Mouse (Mus musculus) hindbrain, embryonic 13.5 days (tissue): ENCODE measurements around the gene 9530077C05Rik. TPM values are rescaled to one million over a fixed set of nuclear protein-coding genes. Genes with fewer than 3 reads are reported as not detected.

Experiments used
- ATAC-seq: fragments of 200-750 bp; cut with Nextera tagmentation; 2 replicates; pipeline ENCODE4 v1.8.0; 2017; ENCODE audit warnings: moderate TSS enrichment; ENCODE audit not compliant: low FRiP score
- H3K27ac ChIP-seq: fragments of 300-500 bp; sonication (generic); 2 replicates; pipeline ENCODE4 v1.5.1; 2015; ENCODE audit warnings: inconsistent platforms, mild to moderate bottlenecking, moderate library complexity
- H3K27me3 ChIP-seq: fragments of 300-500 bp; sonication (generic); 2 replicates; pipeline ENCODE4 v1.6.1; 2015; ENCODE audit warnings: mild to moderate bottlenecking, inconsistent platforms
- H3K36me3 ChIP-seq: fragments of 300-500 bp; sonication (generic); 2 replicates; pipeline ENCODE4 v1.6.1; 2015; ENCODE audit warnings: mild to moderate bottlenecking, inconsistent platforms
- H3K4me1 ChIP-seq: fragments of 300-500 bp; sonication (generic); replicated peaks from 2 replicates; pipeline ENCODE4 v1.6.1; 2015; ENCODE audit warnings: inconsistent platforms
- H3K4me2 ChIP-seq: fragments of 300-500 bp; sonication (generic); 2 replicates; pipeline ENCODE4 v1.6.1; 2015; ENCODE audit warnings: inconsistent platforms, mild to moderate bottlenecking, moderate library complexity
- H3K4me3 ChIP-seq: fragments of 300-500 bp; sonication (generic); 2 replicates; pipeline ENCODE4 v1.5.1; 2015; ENCODE audit warnings: mild to moderate bottlenecking, inconsistent platforms
- H3K9ac ChIP-seq: fragments of 300-500 bp; sonication (generic); 2 replicates; pipeline ENCODE4 v1.6.1; 2015; ENCODE audit warnings: mild to moderate bottlenecking, inconsistent platforms
- H3K9me3 ChIP-seq: fragments of 300-500 bp; sonication (generic); 2 replicates; pipeline ENCODE4 v1.6.1; 2016; ENCODE audit warnings: inconsistent platforms
- WGBS: fragments of 180-500 bp; shearing (Covaris S2); methylation state at CpG from one replicate; pipeline ENCODE4 v1.1.7; 2015; 5-methylcytosine and 5-hydroxymethylcytosine counted together
- polyA plus RNA-seq: library from polyadenylated mRNA; unstranded; fragments of >200 nt; fragmentation: Nextera tagmentation; extraction: Ambion mirVana; gene quantifications from 2 replicates; pipeline ENCODE4 v1.2.1, GENCODE M21; 2015

9530077C05Rik gene
- polyA plus RNA-seq, 1 experiment from 2014 or later = 9.1 TPM

DNA sequence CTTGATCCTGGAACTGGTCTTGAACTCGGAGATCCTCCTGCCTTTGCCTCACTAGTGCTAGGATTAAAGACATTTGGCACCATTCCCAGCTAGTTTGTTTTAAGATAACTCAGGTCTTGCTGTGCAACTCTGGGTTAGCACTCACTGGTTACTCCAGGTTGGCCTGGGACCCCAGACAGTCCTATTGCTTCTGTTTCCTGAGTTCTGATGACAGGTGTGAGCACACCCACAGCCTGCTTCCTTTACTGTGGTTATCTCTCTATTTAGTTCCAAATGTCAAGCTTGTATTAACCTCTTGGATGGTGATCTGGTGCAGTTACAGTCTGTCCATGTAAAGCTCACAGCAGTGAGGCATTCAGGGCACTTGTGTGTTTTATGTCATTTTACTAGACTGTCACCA is 12.2 kb downstream of the 9530077C05Rik start:
- no peak overlapping the region for H3K4me3 ChIP-seq
- 88% methylated on average over 1 of the region's 1 CpGs for WGBS
- no peak for ATAC-seq
- H3K4me1 ChIP-seq = no peaks in the 10 kb centered on the region
- no peaks in the 10 kb centered on the region; the same call in 1 of the 2 replicates for H3K36me3 ChIP-seq
- no peak overlapping the region for H3K4me2 ChIP-seq
- no peak overlapping the region for H3K27ac ChIP-seq
- H3K9ac ChIP-seq = no peak overlapping the region
- H3K9me3 ChIP-seq = no peaks in the 10 kb centered on the region
- no peaks in the 10 kb centered on the region for H3K27me3 ChIP-seq

DNA sequence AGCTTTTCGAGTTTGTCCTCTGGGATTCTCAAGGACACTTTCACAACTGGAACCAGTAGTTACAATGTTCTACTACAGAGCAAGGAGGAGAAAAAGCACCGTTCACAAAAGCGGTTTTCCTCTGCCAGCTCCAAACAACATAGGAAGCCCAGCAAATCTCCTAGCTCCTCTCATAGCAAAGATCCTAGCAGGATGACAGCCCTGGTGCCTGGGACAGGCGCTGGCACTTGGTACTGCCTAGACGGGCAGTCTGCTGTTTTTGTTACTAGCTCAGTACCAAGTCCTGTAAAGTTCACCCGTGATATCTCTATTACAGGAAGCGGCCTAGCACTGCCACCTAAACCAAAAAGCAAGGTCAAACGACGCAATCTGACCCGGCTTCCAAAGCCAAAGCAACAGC is 12.9 kb downstream of the 9530077C05Rik start:
- 83% methylated on average over 10 of the region's 10 CpGs for WGBS
- Histone ChIP-seq H3K27me3 (no peaks in the 10 kb centered on the region), H3K4me2 (no peak overlapping the region), H3K4me1 (no peaks in the 10 kb centered on the region), H3K27ac (no peak overlapping the region), H3K9ac (no peak overlapping the region), H3K4me3 (no peak overlapping the region), H3K9me3 (no peaks in the 10 kb centered on the region), H3K36me3 (no peaks in the 10 kb centered on the region; the same call in 1 of the 2 replicates)
- no peak for ATAC-seq

DNA sequence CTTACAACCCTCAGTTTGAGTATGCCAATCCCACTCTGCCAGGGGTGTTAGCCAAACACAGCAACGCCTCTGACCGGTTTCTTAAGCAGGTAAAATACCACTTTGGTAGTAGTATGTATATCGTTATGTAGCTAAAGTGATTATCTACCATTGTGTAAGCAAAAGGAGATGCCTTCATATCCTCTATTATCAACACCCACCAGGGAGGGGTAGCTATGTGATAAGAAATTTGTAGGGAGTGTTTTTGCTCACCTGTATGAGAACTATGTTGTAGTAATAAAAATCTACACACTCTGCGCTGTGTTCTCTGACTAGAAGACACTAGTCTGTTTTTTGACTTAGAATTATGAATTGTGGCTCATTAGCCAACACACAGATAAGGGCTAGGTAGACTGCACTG is 13.4 kb downstream of the 9530077C05Rik start:
- no peak overlapping the region for H3K27ac ChIP-seq
- 95% methylated on average over 4 of the region's 4 CpGs for WGBS
- H3K36me3 ChIP-seq = no peaks in the 10 kb centered on the region; the same call in 1 of the 2 replicates
- no peak overlapping the region for H3K4me2 ChIP-seq
- no peaks in the 10 kb centered on the region; the same call in 1 of the 2 replicates for H3K4me1 ChIP-seq
- H3K27me3 ChIP-seq = no peaks in the 10 kb centered on the region
- ATAC-seq = no peak
- no peak overlapping the region for H3K9ac ChIP-seq
- no peaks in the 10 kb centered on the region for H3K9me3 ChIP-seq
- no peak overlapping the region for H3K4me3 ChIP-seq

DNA sequence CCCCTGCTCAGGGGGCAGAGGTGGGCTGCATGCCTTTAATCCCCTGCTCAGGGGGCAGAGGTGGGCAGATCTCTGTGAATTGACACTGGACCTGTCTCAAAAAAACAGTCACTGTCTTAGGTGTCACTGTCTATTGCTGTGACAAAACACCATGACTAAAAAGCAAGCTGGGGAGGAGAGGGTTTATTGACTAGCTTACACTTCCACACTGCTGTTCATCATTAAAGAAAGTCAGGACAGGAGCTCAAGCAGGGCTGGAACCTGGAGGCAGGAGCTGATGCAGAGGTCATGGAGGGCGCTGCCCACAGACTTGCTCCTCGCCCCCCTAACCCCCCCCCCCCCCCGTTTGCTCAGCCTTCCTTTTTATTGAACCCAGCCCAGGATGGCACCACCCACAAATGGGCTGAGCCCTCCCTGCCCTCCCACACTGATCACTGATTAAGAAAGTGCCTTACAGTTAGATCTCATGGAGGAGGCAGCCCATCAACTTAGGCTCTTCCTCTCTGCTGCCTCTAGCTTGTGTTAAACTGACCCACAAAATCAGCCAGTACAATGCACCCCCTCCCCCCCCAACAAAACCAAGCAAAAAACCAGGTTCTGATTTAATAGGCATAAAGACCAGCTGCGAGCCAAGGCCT is 16.8 kb downstream of the 9530077C05Rik start:
- 34% methylated on average over 2 of the region's 4 CpGs for WGBS
- Histone ChIP-seq H3K9me3 (no peaks in the 10 kb centered on the region), H3K36me3 (peaks cover 5% of the 10 kb centered on the region), H3K27ac (no peak overlapping the region), H3K27me3 (no peaks in the 10 kb centered on the region), H3K4me3 (no peak overlapping the region), H3K4me1 (no peaks in the 10 kb centered on the region; the same call in 1 of the 2 replicates), H3K4me2 (no peak overlapping the region), H3K9ac (no peak overlapping the region)
- ATAC-seq = no peak

DNA sequence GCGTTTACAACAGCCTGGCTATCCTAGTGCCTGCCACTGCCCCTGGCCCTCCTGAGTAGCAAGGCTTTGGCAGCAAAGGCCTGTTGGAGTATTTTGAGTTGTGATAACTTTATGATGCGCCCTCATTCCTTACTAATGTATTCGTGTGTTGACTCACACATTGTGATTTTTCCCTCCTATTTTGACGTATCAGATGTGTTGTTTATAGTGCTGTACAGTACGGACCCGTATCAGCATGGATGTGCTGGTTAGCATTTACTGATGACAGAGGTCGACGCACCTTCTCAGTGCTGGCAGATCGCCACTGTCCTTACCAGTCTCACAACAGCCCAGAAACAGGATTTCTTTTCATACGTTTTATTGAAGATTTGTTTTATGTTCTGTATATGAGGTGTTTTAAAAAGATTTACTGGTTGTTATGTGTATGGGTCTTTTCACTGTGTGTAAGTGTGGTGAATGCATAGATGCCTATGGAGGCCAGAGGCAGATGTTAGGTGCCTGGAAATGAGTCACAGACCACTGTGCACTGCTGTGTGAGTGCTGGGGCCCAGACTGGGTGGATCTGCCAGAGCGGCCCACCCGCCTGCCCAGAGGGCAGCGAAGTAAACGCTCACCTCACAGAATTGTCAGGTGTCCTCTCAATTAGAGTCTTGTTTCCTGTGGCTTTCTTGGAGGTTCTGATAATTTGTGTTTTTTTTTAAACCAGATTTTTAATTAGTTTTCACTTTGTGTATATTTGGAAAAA is 17.5 kb downstream of the 9530077C05Rik start:
- H3K4me1 ChIP-seq = no peaks in the 10 kb centered on the region; the same call in 1 of the 2 replicates
- no peak overlapping the region for H3K4me3 ChIP-seq
- ATAC-seq = no peak
- peaks cover 5% of the 10 kb centered on the region for H3K36me3 ChIP-seq
- no peaks in the 10 kb centered on the region for H3K27me3 ChIP-seq
- H3K27ac ChIP-seq = no peak overlapping the region
- H3K9ac ChIP-seq = no peak overlapping the region
- WGBS = 81% methylated on average over 14 of the region's 14 CpGs
- no peaks in the 10 kb centered on the region for H3K9me3 ChIP-seq
- no peak overlapping the region for H3K4me2 ChIP-seq

DNA sequence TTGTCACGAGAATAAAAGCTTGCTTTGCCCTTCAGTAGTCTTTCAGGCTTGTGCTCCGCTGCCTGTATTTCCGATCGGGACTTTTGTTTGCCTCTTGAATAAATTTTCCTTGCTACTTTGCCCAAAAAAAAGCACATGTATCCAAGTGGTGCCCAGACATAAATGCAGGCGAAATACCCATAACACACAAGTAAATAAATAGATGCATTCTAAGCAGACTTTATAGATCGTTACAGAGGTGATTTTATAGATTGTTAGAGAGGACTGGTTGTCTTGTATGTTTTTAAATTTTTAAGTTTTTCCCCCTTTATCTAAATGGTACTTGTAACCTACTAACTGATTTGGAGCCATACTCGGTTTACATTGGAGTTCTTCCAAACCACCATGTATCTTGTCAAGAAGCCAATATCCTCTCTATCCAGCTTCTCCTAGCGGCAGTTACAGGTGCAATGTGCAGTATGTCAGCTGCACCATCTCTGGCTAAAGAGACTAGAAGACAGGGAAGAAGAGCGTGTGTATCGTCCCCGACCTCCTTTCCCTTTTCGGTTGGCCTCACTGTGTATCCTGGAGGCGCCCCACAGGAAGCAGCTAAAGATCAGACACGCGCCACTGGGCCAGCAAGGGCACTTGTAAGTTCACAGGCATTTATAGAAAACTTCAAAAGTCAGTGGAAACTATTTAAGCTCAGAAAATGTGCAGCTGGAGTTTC is 18.4 kb downstream of the 9530077C05Rik start:
- Histone ChIP-seq H3K4me2 (no peak overlapping the region), H3K4me3 (no peak overlapping the region), H3K27ac (no peak overlapping the region), H3K4me1 (no peaks in the 10 kb centered on the region; the same call in 1 of the 2 replicates), H3K36me3 (peaks cover 5% of the 10 kb centered on the region), H3K9ac (no peak overlapping the region), H3K27me3 (no peaks in the 10 kb centered on the region), H3K9me3 (no peaks in the 10 kb centered on the region)
- WGBS = 70% methylated on average over 15 of the region's 15 CpGs
- ATAC-seq = no peak

DNA sequence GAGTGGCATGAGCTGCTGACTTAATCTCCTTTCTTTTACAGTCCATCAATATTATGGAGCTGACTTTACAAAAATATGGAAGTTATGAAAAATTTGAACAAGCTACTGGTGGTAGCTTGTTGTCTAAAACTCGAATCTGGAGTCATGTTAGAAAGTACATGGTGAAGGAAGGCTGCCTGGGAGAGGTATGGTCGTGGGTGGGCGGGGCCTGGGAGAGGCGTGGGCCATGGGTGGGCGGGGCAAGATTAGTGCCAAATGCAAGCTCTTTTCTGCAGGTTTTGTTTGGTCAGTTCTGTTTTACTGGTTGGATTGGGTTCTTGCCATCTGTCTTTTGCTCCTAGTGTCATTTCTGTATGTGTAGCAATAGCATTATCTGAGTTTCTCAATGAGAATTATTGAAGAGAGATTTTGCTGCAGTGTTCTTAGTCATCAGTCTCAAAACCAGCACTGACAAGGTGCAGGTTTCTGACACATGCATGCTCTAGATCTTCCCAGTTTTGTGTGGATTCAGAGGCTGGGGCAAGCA is 19.1 kb downstream of the 9530077C05Rik start:
- no peaks in the 10 kb centered on the region for H3K27me3 ChIP-seq
- H3K4me3 ChIP-seq = no peak overlapping the region
- no peak overlapping the region for H3K4me2 ChIP-seq
- H3K27ac ChIP-seq = no peak overlapping the region
- peaks cover 10% of the 10 kb centered on the region for H3K36me3 ChIP-seq
- H3K9ac ChIP-seq = no peak overlapping the region
- no peaks in the 10 kb centered on the region for H3K9me3 ChIP-seq
- no peak for ATAC-seq
- H3K4me1 ChIP-seq = no peaks in the 10 kb centered on the region; the same call in 1 of the 2 replicates
- 40% methylated on average over 5 of the region's 5 CpGs for WGBS

DNA sequence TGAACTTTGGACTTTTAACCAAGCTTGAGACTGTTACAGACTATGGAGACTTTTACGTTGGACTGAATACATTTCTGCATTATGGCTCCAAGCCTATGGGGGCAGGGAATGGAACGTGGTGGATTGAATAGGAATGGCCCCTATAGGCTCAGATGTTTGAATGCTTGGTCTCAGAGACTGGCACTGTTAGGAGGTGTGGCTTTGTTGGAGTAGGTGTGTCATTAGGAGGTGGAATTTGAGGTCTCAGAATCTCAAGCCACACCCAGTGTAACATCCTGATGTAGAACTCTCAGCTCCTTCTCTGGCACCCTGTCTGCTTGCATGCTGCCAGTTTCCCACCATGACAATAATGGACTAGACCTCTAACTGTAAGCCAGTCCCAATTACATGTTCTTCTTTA is 21.9 kb downstream of the 9530077C05Rik start:
- 70% methylated on average over 2 of the region's 2 CpGs for WGBS
- no peaks in the 10 kb centered on the region; the same call in 1 of the 2 replicates for H3K4me1 ChIP-seq
- no peak overlapping the region for H3K4me2 ChIP-seq
- H3K4me3 ChIP-seq = no peak overlapping the region
- H3K36me3 ChIP-seq = peaks cover 15% of the 10 kb centered on the region
- H3K27ac ChIP-seq = no peak overlapping the region
- no peaks in the 10 kb centered on the region for H3K27me3 ChIP-seq
- no peak overlapping the region for H3K9ac ChIP-seq
- no peak for ATAC-seq
- H3K9me3 ChIP-seq = no peaks in the 10 kb centered on the region

DNA sequence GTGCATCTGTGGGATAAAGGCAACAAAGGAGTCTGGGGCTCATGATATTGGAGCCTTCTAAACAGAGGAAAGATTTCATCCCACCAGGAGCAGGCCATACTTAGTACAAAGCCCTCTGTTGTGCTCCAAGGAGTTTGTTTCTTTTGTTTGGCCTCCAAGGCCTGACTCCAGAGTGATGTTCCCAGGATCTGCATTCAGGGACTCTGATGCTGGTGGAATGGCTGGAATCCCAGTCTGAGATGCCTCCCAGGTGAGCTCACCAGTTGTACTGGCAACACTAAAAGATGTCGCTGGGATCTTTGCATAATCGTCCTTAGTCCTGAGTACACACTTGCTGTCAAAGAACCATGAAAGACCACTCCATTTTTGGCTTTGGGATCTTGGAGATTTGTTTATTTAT is 22.8 kb downstream of the 9530077C05Rik start:
- no peak for ATAC-seq
- peaks cover 15% of the 10 kb centered on the region for H3K36me3 ChIP-seq
- no peaks in the 10 kb centered on the region; the same call in 1 of the 2 replicates for H3K4me1 ChIP-seq
- no peak overlapping the region for H3K4me3 ChIP-seq
- no peaks in the 10 kb centered on the region for H3K9me3 ChIP-seq
- 96% methylated on average over 2 of the region's 2 CpGs for WGBS
- H3K4me2 ChIP-seq = no peak overlapping the region
- no peak overlapping the region for H3K9ac ChIP-seq
- no peaks in the 10 kb centered on the region for H3K27me3 ChIP-seq
- no peak overlapping the region for H3K27ac ChIP-seq

DNA sequence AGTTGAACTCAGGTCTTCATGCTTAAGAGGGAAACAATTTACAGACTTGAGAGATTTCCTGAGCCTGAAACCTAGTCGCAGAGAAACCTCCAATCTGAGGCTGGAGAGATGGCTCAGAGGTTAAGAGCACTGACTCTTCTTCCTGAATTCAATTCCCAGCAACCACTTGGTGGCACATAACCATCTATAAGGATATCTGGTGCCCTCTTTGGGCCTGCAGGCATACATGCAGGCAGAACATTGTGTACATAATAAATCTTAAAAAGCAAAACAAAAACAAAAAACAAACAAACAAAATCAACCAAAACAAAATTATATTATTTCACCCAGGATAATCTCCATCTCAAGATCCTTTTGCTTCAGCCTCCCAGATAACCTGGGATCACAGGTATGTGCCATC is 27.5 kb downstream of the 9530077C05Rik start:
- 86% methylated on average over 1 of the region's 1 CpGs for WGBS
- Histone ChIP-seq H3K27me3 (no peaks in the 10 kb centered on the region), H3K9ac (no peak overlapping the region), H3K9me3 (no peaks in the 10 kb centered on the region), H3K27ac (no peak overlapping the region), H3K36me3 (peaks cover 33% of the 10 kb centered on the region), H3K4me2 (no peak overlapping the region), H3K4me1 (no peaks in the 10 kb centered on the region), H3K4me3 (no peak overlapping the region)
- no peak for ATAC-seq

DNA sequence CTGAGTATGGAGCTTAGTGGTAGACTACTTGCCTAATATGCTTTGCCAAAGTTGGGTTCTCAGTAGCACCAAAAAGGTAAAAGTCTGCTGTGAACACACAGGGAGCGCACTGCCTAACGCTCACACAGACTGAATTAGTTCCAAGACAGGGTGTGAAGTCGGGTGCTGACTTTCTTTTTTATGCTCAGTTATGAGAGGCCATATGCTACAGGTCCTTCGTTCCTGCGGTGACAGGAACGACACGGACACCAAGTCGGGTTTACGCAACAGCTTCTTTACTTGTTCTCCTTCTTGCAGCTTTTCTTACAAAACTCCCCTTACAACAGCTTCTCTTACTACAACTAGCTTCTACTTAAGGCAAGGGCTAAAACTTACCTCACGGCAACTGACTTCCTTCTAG is 31.8 kb downstream of the 9530077C05Rik start:
- H3K9me3 ChIP-seq = no peaks in the 10 kb centered on the region
- no peaks in the 10 kb centered on the region for H3K27me3 ChIP-seq
- H3K4me2 ChIP-seq = no peak overlapping the region
- 95% methylated on average over 10 of the region's 10 CpGs for WGBS
- H3K4me1 ChIP-seq = no peaks in the 10 kb centered on the region
- no peak overlapping the region for H3K4me3 ChIP-seq
- H3K36me3 ChIP-seq = peaks cover 43% of the 10 kb centered on the region
- no peak overlapping the region for H3K27ac ChIP-seq
- ATAC-seq = no peak
- H3K9ac ChIP-seq = no peak overlapping the region

DNA sequence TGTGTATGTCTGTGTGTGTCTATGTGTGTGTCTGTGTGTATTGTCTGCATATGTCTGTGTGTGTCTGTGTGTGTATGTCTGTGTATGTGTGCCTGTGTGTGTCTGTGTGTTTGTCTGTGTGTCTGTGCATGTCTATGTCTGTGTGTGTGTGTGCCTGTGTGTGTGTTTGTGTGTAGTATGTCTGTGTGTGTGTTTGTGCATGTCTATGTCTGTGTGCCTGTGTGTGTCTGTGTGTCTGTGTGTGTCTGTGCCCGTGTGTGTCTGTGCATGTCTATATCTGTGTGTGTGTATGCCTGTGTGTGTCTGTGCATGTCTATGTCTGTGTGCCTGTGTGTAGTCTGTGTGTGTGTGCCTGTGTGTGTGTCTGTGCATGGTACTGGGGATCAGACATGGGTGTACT is 33.8 kb downstream of the 9530077C05Rik start:
- 91% methylated on average over 1 of the region's 1 CpGs for WGBS
- H3K4me3 ChIP-seq = no peak overlapping the region
- H3K27ac ChIP-seq = no peak overlapping the region
- peaks cover 59% of the 10 kb centered on the region for H3K36me3 ChIP-seq
- H3K4me1 ChIP-seq = no peaks in the 10 kb centered on the region
- no peak overlapping the region for H3K4me2 ChIP-seq
- no peak for ATAC-seq
- H3K9ac ChIP-seq = no peak overlapping the region
- H3K9me3 ChIP-seq = no peaks in the 10 kb centered on the region
- no peaks in the 10 kb centered on the region for H3K27me3 ChIP-seq
